Comparison of ENCODE assay signal across 19 mouse cellular contexts in genomic region chr14:59820115-59820419, GRCm38 (mm10).
DNase-seq lines count a peak whose midpoint lies in the region; ATAC-seq and TF ChIP-seq lines count a peak whose summit lies in the region.
"Had no signal": no experiment of that assay in that cellular context is flagged by ENCODE, and none has a peak within 500 bp of the region (broad histone marks: within the 10 kb centered on the region; RNA-seq: fewer than 3 reads in every experiment).

No protein-coding gene starts in this region.

- H3K9ac ChIP-seq in hindbrain, embryonic 12.5 days, result no peak overlapping the region
- H3K9ac ChIP-seq in midbrain, embryonic 13.5 days (replicated peaks), result no peak overlapping the region
- H3K9ac ChIP-seq in midbrain, embryonic 15.5 days, result no peak overlapping the region
- H3K9ac ChIP-seq in midbrain, postnatal 0 days (replicated peaks; ENCODE audit: low read length, poor library complexity, severe bottlenecking), result no peak overlapping the region
- H3K9ac ChIP-seq: embryonic facial prominence, embryonic 13.5 days had no signal

- TF ChIP-seq CTCF in midbrain, postnatal 0 days (IDR thresholded peaks at IDR 0.05), result no peak

- 59% methylated on average over 3 of the region's 3 CpGs for WGBS in hindbrain, embryonic 12.5 days
- WGBS in hindbrain, embryonic 10.5 days, result 62% methylated on average over 3 of the region's 3 CpGs
- 50% methylated on average over 3 of the region's 3 CpGs for WGBS in midbrain, embryonic 13.5 days
- 70% methylated on average over 3 of the region's 3 CpGs for WGBS in midbrain, embryonic 10.5 days
- 33% methylated on average over 3 of the region's 3 CpGs for WGBS in midbrain, embryonic 15.5 days
- 53% methylated on average over 3 of the region's 3 CpGs for WGBS in midbrain, postnatal 0 days

- H3K4me3 ChIP-seq in hindbrain, embryonic 12.5 days, result no peak overlapping the region
- H3K4me3 ChIP-seq in hindbrain, embryonic 10.5 days, result no peak overlapping the region
- H3K4me3 ChIP-seq in midbrain, embryonic 13.5 days (replicated peaks), result no peak overlapping the region
- H3K4me3 ChIP-seq in midbrain, embryonic 10.5 days, result no peak overlapping the region
- no peak overlapping the region for H3K4me3 ChIP-seq in midbrain, embryonic 15.5 days
- no peak overlapping the region for H3K4me3 ChIP-seq in midbrain, postnatal 0 days (ENCODE audit: low read depth, low read length)
- H3K4me3 ChIP-seq: embryonic facial prominence, embryonic 13.5 days; gastrocnemius, adult 2 months had no signal

- peak; percentile 52; the same call in 1 of the 2 replicates for ATAC-seq in hindbrain, embryonic 12.5 days (ENCODE audit: low FRiP score)
- ATAC-seq in midbrain, embryonic 13.5 days, result peak; percentile 65; the same call in 1 of the 2 replicates
- ATAC-seq in midbrain, embryonic 15.5 days (replicated peaks), result peak; percentile 55; the same call in 1 of the 2 replicates
- no peak for ATAC-seq in midbrain, postnatal 0 days (ENCODE audit: low FRiP score)
- ATAC-seq: inflammation-experienced regulatory T-cells, adult 6 months had no signal

- DNase-seq in hindbrain, embryonic 10.5 days (ENCODE audit: low spot score), result no peak
- DNase-seq in midbrain, embryonic 10.5 days (ENCODE audit: low spot score), result no peak
- DNase-seq in midbrain, postnatal 0 days (ENCODE audit: low spot score), result no peak
- DNase-seq in liver, result no peak
- DNase-seq: adrenal gland, adult 2 months; adrenal gland, postnatal 25 days; cerebellum, adult 18-20 months; cerebellum, adult 9-11 months; cerebellum, postnatal 36 days; gastrocnemius, adult 2 months; gastrocnemius, postnatal 25 days; heart, postnatal 10 days; heart, postnatal 4 days had no signal

- H3K27ac ChIP-seq in hindbrain, embryonic 12.5 days, result peak overlapping the region; percentile 52; the same call in 1 of the 2 replicates
- no peak overlapping the region for H3K27ac ChIP-seq in hindbrain, embryonic 10.5 days
- 0 out of 2 replicates have a peak overlapping the region, but pooled peaks have one; percentile 71 for H3K27ac ChIP-seq in midbrain, embryonic 13.5 days
- no peak overlapping the region for H3K27ac ChIP-seq in midbrain, embryonic 10.5 days (replicated peaks)
- H3K27ac ChIP-seq in midbrain, embryonic 15.5 days, result peak overlapping the region; percentile 73
- 0 out of 2 replicates have a peak overlapping the region, but pooled peaks have one; percentile 1 for H3K27ac ChIP-seq in midbrain, postnatal 0 days (ENCODE audit: low read depth, low read length)
- H3K27ac ChIP-seq: embryonic facial prominence, embryonic 13.5 days; gastrocnemius, adult 2 months had no signal

- H3K36me3 ChIP-seq in hindbrain, embryonic 12.5 days, result no peaks in the 10 kb centered on the region
- H3K36me3 ChIP-seq in hindbrain, embryonic 10.5 days, result no peaks in the 10 kb centered on the region
- no peaks in the 10 kb centered on the region for H3K36me3 ChIP-seq in midbrain, embryonic 13.5 days
- no peaks in the 10 kb centered on the region for H3K36me3 ChIP-seq in midbrain, embryonic 10.5 days
- no peaks in the 10 kb centered on the region for H3K36me3 ChIP-seq in midbrain, embryonic 15.5 days (replicated peaks)
- H3K36me3 ChIP-seq in midbrain, postnatal 0 days (ENCODE audit: insufficient read depth, low read length), result no peaks in the 10 kb centered on the region
- H3K36me3 ChIP-seq: embryonic facial prominence, embryonic 13.5 days had no signal

- no peaks in the 10 kb centered on the region for H3K9me3 ChIP-seq in hindbrain, embryonic 12.5 days (replicated peaks)
- peaks cover 5% of the 10 kb centered on the region; the same call in 1 of the 2 replicates for H3K9me3 ChIP-seq in hindbrain, embryonic 10.5 days
- H3K9me3 ChIP-seq in midbrain, embryonic 13.5 days, result peaks cover 6% of the 10 kb centered on the region; the same call in 1 of the 2 replicates
- H3K9me3 ChIP-seq in midbrain, embryonic 10.5 days (replicated peaks), result 0 out of 2 replicates have a peak, but pooled peaks cover 7% of the 10 kb centered on the region
- H3K9me3 ChIP-seq in midbrain, embryonic 15.5 days, result no peaks in the 10 kb centered on the region; the same call in 1 of the 2 replicates
- H3K9me3 ChIP-seq in midbrain, postnatal 0 days (ENCODE audit: low read length), result no peaks in the 10 kb centered on the region
- H3K9me3 ChIP-seq: embryonic facial prominence, embryonic 13.5 days had no signal

- no peak overlapping the region for H3K4me2 ChIP-seq in hindbrain, embryonic 12.5 days (replicated peaks)
- no peak overlapping the region for H3K4me2 ChIP-seq in midbrain, embryonic 13.5 days (replicated peaks)
- no peak overlapping the region for H3K4me2 ChIP-seq in midbrain, embryonic 15.5 days
- no peak overlapping the region for H3K4me2 ChIP-seq in midbrain, postnatal 0 days (ENCODE audit: low read depth, low read length, poor library complexity, severe bottlenecking)
- H3K4me2 ChIP-seq: embryonic facial prominence, embryonic 13.5 days had no signal

- peaks cover 9% of the 10 kb centered on the region for H3K4me1 ChIP-seq in hindbrain, embryonic 12.5 days
- H3K4me1 ChIP-seq in hindbrain, embryonic 10.5 days (replicated peaks), result no peaks in the 10 kb centered on the region
- peaks cover 13% of the 10 kb centered on the region for H3K4me1 ChIP-seq in midbrain, embryonic 13.5 days (replicated peaks)
- no peaks in the 10 kb centered on the region for H3K4me1 ChIP-seq in midbrain, embryonic 10.5 days
- H3K4me1 ChIP-seq in midbrain, embryonic 15.5 days, result peaks cover 11% of the 10 kb centered on the region
- H3K4me1 ChIP-seq in midbrain, postnatal 0 days (ENCODE audit: insufficient read depth, low read length), result no peaks in the 10 kb centered on the region
- H3K4me1 ChIP-seq: embryonic facial prominence, embryonic 13.5 days had no signal

- H3K27me3 ChIP-seq in hindbrain, embryonic 12.5 days, result no peaks in the 10 kb centered on the region
- H3K27me3 ChIP-seq in hindbrain, embryonic 10.5 days (ENCODE audit: insufficient read depth, poor library complexity, severe bottlenecking), result no peaks in the 10 kb centered on the region
- H3K27me3 ChIP-seq in midbrain, embryonic 13.5 days, result no peaks in the 10 kb centered on the region
- H3K27me3 ChIP-seq in midbrain, embryonic 10.5 days (ENCODE audit: low read depth, poor library complexity, severe bottlenecking), result no peaks in the 10 kb centered on the region
- no peaks in the 10 kb centered on the region for H3K27me3 ChIP-seq in midbrain, embryonic 15.5 days (replicated peaks)
- H3K27me3 ChIP-seq in midbrain, postnatal 0 days (ENCODE audit: insufficient read depth, low read length), result no peaks in the 10 kb centered on the region
- H3K27me3 ChIP-seq: CH12.LX; embryonic facial prominence, embryonic 13.5 days had no signal

Comparison
In these comparisons a context has a peak if more than half of its experiments do, and no peak if none do; other contexts are left out.
1. H3K27ac ChIP-seq: peak in hindbrain, embryonic 12.5 days (single experiment), midbrain, embryonic 13.5 days (single experiment), midbrain, embryonic 15.5 days (single experiment) and midbrain, postnatal 0 days (single experiment); none in hindbrain, embryonic 10.5 days (single experiment) and midbrain, embryonic 10.5 days (single experiment).